Mouse (Mus musculus) hindbrain, embryonic 14.5 days (tissue): ENCODE data around the gene Cep250. TPM values are rescaled to one million over a fixed set of nuclear protein-coding genes. Genes with fewer than 3 reads are reported as not detected.

ENCODE experiments used
- ATAC-seq: fragments of 200-750 bp; cut with Nextera tagmentation; 2 replicates; pipeline ENCODE4 v1.8.0; 2017; ENCODE audit warnings: moderate number of reproducible peaks, mild to moderate bottlenecking, moderate TSS enrichment, moderate library complexity; ENCODE audit not compliant: low FRiP score
- DNase-seq: peaks from one replicate; pipeline ENCODE4 v3.0.0-alpha.2; 2015; ENCODE audit warnings: low spot score
- H3K27ac ChIP-seq: fragments of 300-500 bp; sonication (generic); 2 replicates; pipeline ENCODE4 v1.5.1; 2014; ENCODE audit warnings: mild to moderate bottlenecking, moderate library complexity
- H3K27me3 ChIP-seq: fragments of 300-500 bp; sonication (generic); 2 replicates; pipeline ENCODE4 v1.6.1; 2014; ENCODE audit warnings: mild to moderate bottlenecking, low read length, mixed read lengths; ENCODE audit not compliant: control insufficient read depth, insufficient read depth
- H3K36me3 ChIP-seq: fragments of 300-500 bp; sonication (generic); replicated peaks from 2 replicates; pipeline ENCODE4 v1.6.1; 2014; ENCODE audit not compliant: control insufficient read depth, insufficient read depth
- H3K4me1 ChIP-seq: fragments of 300-500 bp; sonication (generic); replicated peaks from 2 replicates; pipeline ENCODE4 v1.6.1; 2014; ENCODE audit warnings: antibody characterized with exemption, low read length, mixed read lengths; ENCODE audit not compliant: control insufficient read depth, insufficient read depth
- H3K4me2 ChIP-seq: fragments of 300-500 bp; sonication (generic); replicated peaks from 2 replicates; pipeline ENCODE4 v1.6.1; 2014; ENCODE audit warnings: mild to moderate bottlenecking, moderate library complexity
- H3K4me3 ChIP-seq: fragments of 300-500 bp; sonication (generic); replicated peaks from 2 replicates; pipeline ENCODE4 v1.5.1; 2014; ENCODE audit warnings: mild to moderate bottlenecking, low read length
- H3K9ac ChIP-seq: fragments of 300-500 bp; sonication (generic); 2 replicates; pipeline ENCODE4 v1.6.1; 2014
- H3K9me3 ChIP-seq: fragments of 300-500 bp; sonication (generic); 2 replicates; pipeline ENCODE4 v1.6.1; 2016; ENCODE audit warnings: low read length; ENCODE audit not compliant: control insufficient read depth
- WGBS: fragments of 180-500 bp; shearing (Covaris S2); extraction: QIAGEN DNeasy Blood & Tissue Kit; methylation state at CpG from one replicate; pipeline ENCODE4 v1.1.7; 2014; 5-methylcytosine and 5-hydroxymethylcytosine counted together
- polyA plus RNA-seq: library from polyadenylated mRNA; unstranded; fragments of >200 nt; fragmentation: Nextera tagmentation; extraction: Ambion mirVana; gene quantifications from 2 replicates; pipeline ENCODE4 v1.2.1, GENCODE M21; 2014

Cep250 gene
- polyA plus RNA-seq, 1 experiment from 2014 or later = 14.2 TPM

DNA sequence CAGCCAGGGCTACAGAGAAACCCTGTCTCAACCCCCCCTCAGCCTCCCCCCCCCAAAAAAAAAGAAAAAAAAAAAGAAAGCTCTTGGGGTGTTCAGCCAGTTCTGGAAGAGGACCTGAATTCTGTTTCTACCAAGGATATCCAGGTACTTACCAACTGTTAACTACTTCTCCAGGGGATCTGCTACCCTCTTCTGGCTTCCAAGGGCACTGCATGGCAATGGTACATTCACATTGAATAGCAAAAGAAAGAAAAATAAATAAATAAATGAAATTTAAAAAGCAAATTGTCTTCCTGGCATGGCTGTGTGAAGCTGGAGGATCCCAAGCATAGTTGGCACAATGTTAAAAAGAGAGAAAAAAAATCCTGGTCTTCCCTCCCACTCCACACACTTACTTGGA, 4.3 kb upstream of the Cep250 start:
- Histone ChIP-seq H3K36me3 (no peaks in the 10 kb centered on the region), H3K4me3 (no peak overlapping the region), H3K9ac (no peak overlapping the region), H3K9me3 (no peaks in the 10 kb centered on the region), H3K4me2 (no peak overlapping the region), H3K27ac (no peak overlapping the region), H3K4me1 (peaks cover 13% of the 10 kb centered on the region), H3K27me3 (no peaks in the 10 kb centered on the region)
- DNase-seq (peak; percentile 76), ATAC-seq (no peak)

DNA sequence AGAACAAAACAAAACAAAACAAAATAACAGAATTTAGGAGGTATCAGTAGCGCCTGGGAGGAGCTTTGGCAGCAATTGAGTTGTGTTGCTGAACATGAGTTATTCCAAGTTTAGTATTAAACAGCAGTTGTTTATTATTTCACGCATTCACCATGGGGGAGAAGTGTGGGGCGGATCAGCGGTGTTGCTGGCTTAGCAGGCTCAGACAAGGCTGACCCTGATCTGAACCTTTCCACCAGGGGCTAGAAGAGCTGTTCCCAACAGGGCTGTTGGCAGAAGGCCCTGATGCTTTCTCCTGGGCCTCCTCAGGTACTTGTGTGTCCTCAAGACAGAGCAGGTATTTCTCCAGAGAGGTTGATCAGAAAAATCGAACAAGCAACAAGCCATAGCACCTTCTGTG, 3.7 kb downstream of the Cep250 start:
- no peaks in the 10 kb centered on the region for H3K27me3 ChIP-seq
- H3K36me3 ChIP-seq = peaks cover 34% of the 10 kb centered on the region
- no peak overlapping the region for H3K4me3 ChIP-seq
- no peak overlapping the region for H3K9ac ChIP-seq
- ATAC-seq = no peak
- H3K27ac ChIP-seq = no peak overlapping the region
- no peaks in the 10 kb centered on the region for H3K9me3 ChIP-seq
- 89% methylated on average over 5 of the region's 5 CpGs for WGBS
- DNase-seq = no peak
- H3K4me1 ChIP-seq = peaks cover 12% of the 10 kb centered on the region
- no peak overlapping the region for H3K4me2 ChIP-seq

DNA sequence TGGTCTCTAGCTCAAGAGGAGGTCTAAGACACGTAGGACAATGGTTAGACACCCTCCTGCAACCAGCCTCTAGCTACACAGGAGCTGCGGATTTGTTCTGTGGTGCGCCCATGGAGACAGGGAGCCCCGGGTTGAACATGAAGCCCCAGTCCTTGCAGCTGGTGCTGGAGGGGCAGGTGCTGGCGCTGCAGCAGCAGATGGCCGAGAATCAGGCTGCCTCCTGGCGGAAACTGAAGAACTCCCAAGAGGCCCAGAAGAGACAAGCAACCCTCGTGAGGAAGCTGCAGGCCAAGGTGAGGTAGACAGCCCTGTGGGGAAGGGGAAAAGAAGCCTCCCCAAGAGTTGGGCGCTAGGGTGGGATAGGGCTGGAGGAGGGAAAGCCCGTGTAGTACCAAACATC, 5.6 kb downstream of the Cep250 start:
- no peak for DNase-seq
- no peak overlapping the region for H3K9ac ChIP-seq

DNA sequence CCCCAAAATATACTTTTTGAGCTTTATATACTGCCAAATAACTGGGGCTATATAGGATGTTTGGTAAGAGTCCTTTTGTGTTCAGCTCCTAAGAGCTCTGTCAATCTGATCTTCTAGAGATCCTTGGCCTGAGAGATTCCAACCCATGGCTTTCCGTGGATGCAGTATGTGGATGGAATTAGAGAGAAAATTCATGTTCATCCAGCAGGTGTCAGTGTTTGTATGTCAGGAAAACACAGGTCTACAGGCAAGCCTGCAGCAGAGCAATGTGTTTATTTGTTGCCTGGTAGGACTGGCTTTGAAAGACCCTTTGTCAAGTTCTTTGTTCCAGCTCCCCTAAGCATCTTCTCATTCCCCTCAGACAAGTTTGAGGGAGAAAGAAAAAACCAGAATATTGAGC, 6.7 kb downstream of the Cep250 start:
- Histone ChIP-seq H3K9me3 (no peaks in the 10 kb centered on the region), H3K36me3 (peaks cover 62% of the 10 kb centered on the region), H3K4me1 (peaks cover under 1% of the 10 kb centered on the region; the same call in 1 of the 2 replicates), H3K9ac (no peak overlapping the region), H3K27ac (no peak overlapping the region), H3K27me3 (no peaks in the 10 kb centered on the region), H3K4me2 (no peak overlapping the region), H3K4me3 (no peak overlapping the region)
- 36% methylated on average over 1 of the region's 1 CpGs for WGBS
- no peak for ATAC-seq
- peak; percentile 74 for DNase-seq

More for the DNA sequence above, 5.6 kb downstream of the Cep250 start:
- H3K9me3 ChIP-seq = no peaks in the 10 kb centered on the region
- no peak overlapping the region for H3K4me3 ChIP-seq
- peaks cover 51% of the 10 kb centered on the region for H3K36me3 ChIP-seq
- ATAC-seq = no peak
- H3K27me3 ChIP-seq = no peaks in the 10 kb centered on the region
- H3K4me1 ChIP-seq = peaks cover 12% of the 10 kb centered on the region
- WGBS = 59% methylated on average over 10 of the region's 10 CpGs
- H3K27ac ChIP-seq = no peak overlapping the region
- no peak overlapping the region for H3K4me2 ChIP-seq

DNA sequence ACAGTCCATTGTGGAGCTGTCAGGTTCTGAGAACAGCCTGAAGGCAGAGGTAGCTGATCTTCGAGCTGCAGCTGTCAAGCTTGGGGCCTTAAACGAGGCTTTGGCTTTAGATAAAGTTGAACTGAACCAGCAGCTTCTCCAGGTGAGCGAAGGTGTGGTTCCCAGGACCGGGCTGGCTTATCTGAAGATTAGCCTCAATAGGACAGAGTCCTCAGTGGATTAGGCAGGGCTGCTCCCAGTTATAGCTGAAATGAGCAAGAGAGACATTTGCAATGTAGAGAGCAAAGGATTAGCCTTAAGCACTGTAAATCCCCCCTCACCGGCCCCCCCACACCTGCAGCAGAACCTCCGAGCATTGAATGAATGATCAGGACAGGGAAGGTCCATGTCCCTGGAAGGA, 17.1 kb downstream of the Cep250 start:
- Histone ChIP-seq H3K36me3 (peaks cover 92% of the 10 kb centered on the region), H3K27ac (no peak overlapping the region), H3K9ac (no peak overlapping the region), H3K9me3 (no peaks in the 10 kb centered on the region), H3K27me3 (no peaks in the 10 kb centered on the region), H3K4me1 (no peaks in the 10 kb centered on the region), H3K4me3 (no peak overlapping the region), H3K4me2 (no peak overlapping the region)
- 90% methylated on average over 6 of the region's 6 CpGs for WGBS
- no peak for ATAC-seq
- DNase-seq = no peak

DNA sequence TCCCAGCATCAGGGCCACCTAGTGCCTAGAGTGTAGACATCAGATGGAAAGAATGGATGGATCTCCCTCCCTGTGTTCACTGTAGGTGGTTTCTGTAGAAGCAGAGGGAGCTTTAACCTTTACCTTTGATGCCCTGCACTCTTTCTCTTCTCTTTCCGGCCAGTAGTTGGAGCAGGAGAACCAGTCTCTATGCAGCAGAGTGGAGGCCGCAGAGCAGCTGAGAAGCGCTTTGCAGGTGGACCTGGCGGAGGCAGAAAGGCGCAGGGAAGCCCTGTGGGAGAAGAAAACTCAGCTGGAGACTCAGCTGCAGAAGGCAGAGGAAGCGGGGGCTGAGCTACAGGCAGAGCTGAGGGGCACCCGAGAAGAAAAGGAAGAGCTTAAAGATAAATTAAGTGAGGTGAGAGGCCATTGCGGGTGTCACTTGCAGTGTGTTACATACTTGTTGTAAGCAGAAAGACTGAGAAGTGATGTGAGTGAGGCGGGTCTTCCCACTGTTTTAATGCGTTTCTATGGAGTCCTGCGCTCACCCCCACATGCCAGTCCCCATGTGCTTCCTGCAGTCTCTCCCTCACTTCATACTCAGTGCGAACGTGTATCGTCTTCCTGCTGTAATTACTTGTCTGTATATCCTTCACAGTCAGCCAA, 18.0 kb downstream of the Cep250 start:
- H3K4me2 ChIP-seq = no peak overlapping the region
- 81% methylated on average over 14 of the region's 14 CpGs for WGBS
- H3K27me3 ChIP-seq = no peaks in the 10 kb centered on the region
- peaks cover 92% of the 10 kb centered on the region for H3K36me3 ChIP-seq
- no peak overlapping the region for H3K27ac ChIP-seq
- no peaks in the 10 kb centered on the region for H3K4me1 ChIP-seq
- no peak for DNase-seq
- ATAC-seq = no peak
- no peaks in the 10 kb centered on the region for H3K9me3 ChIP-seq
- no peak overlapping the region for H3K4me3 ChIP-seq
- H3K9ac ChIP-seq = no peak overlapping the region

DNA sequence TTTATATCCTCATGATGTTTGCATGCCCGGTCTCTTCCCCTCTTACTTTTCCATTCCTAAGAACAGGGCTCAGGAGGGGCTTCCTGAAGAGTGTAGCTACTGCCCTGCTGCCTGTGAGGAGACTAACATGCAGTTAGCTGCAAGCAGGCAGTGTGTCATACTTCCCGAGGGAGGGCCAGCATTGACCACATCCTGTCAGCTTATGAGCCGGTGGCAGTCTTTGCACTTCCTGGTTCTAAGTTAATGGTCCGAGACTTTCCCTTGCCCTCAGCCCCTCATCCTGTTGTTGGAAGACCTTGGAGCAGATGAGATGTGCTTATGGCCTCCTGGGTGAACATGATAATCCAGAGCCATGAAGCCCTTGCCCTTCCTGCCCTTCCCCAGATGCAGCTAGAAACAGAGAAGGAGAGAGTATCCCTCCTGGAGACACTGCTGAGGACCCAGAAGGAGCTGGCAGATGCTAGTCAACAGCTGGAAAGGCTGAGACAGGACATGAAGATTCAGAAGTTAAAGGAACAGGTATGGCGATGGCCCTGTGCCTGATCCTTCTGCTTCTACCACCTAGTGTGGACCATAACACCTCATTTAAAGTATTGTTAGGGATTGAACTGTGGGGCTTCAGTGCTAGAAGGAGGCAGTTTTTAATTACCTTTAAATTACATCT, 23.2 kb downstream of the Cep250 start:
- Histone ChIP-seq H3K27ac (no peak overlapping the region), H3K27me3 (no peaks in the 10 kb centered on the region), H3K9ac (no peak overlapping the region), H3K9me3 (no peaks in the 10 kb centered on the region), H3K4me3 (no peak overlapping the region), H3K4me2 (no peak overlapping the region), H3K36me3 (peaks cover 96% of the 10 kb centered on the region), H3K4me1 (no peaks in the 10 kb centered on the region)
- ATAC-seq (no peak), DNase-seq (no peak)
- WGBS = 95% methylated on average over 5 of the region's 5 CpGs

DNA sequence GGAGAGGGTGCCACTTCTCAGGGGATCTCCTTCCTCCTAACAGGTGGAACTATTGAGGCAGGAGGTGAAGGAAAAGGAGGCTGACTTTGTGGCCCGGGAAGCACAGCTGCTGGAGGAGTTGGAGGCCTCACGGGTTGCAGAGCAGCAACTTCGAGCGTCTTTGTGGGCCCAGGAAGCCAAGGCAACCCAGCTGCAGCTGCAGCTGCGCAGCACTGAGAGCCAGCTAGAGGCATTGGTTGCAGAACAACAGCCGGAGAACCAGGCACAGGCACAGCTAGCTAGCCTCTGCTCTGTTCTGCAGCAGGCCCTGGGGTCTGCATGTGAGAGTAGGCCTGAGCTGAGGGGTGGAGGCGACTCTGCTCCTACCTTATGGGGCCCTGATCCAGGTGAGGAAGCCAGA, 29.5 kb downstream of the Cep250 start:
- no peaks in the 10 kb centered on the region for H3K4me1 ChIP-seq
- no peak overlapping the region for H3K4me2 ChIP-seq
- DNase-seq (no peak), ATAC-seq (no peak)
- 90% methylated on average over 7 of the region's 7 CpGs for WGBS
- no peak overlapping the region for H3K9ac ChIP-seq
- no peak overlapping the region for H3K4me3 ChIP-seq
- H3K27ac ChIP-seq = no peak overlapping the region
- peaks cover 99% of the 10 kb centered on the region for H3K36me3 ChIP-seq
- no peaks in the 10 kb centered on the region for H3K27me3 ChIP-seq
- no peaks in the 10 kb centered on the region for H3K9me3 ChIP-seq

DNA sequence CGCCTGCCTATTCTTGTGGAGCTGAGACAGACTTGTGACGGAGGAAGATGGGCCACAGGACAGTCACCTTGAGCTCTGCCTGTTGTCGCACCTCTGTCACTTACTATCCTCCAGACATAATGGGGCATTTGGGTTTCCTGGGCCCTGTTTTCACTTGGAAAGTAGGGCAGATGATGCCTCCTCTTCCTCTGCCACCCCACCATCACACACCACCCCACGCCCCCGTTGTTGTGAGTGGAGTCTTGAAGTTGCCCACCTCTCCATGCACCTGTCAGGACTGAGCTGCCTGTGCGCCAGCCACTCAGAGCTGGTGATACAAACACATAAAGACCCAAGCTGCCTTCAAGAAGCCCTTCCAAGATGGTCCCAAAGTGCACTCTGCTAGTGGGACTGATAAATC, 30.9 kb downstream of the Cep250 start:
- Histone ChIP-seq H3K4me2 (no peak overlapping the region), H3K27me3 (no peaks in the 10 kb centered on the region), H3K9me3 (no peaks in the 10 kb centered on the region), H3K36me3 (peaks cover 99% of the 10 kb centered on the region), H3K4me3 (no peak overlapping the region), H3K4me1 (no peaks in the 10 kb centered on the region), H3K9ac (no peak overlapping the region), H3K27ac (no peak overlapping the region)
- DNase-seq (no peak), ATAC-seq (no peak)
- 95% methylated on average over 6 of the region's 6 CpGs for WGBS
